Mouse (Mus musculus) forebrain, embryonic 16.5 days (tissue): ENCODE results near the gene Gcn1l1. TPM values are rescaled to one million over a fixed set of nuclear protein-coding genes. Genes with fewer than 3 reads are reported as not detected.

ENCODE experiments used
- ATAC-seq: fragments of 200-750 bp; cut with Nextera tagmentation; 2 replicates; pipeline ENCODE4 v1.8.0; 2017; ENCODE audit warnings: mild to moderate bottlenecking, moderate library complexity
- H3K27ac ChIP-seq: fragments of 300-500 bp; sonication (generic); 2 replicates; pipeline ENCODE4 v1.5.1; 2014; ENCODE audit warnings: low read length, control low read depth
- H3K27me3 ChIP-seq: fragments of 300-500 bp; sonication (generic); replicated peaks from 2 replicates; pipeline ENCODE4 v1.6.1; 2014; ENCODE audit warnings: low read length; ENCODE audit not compliant: control insufficient read depth, insufficient read depth
- H3K36me3 ChIP-seq: fragments of 300-500 bp; sonication (generic); 2 replicates; pipeline ENCODE4 v1.6.1; 2014; ENCODE audit not compliant: control insufficient read depth, insufficient read depth
- H3K4me1 ChIP-seq: fragments of 300-500 bp; sonication (generic); replicated peaks from 2 replicates; pipeline ENCODE4 v1.6.1; 2014; ENCODE audit warnings: low read length; ENCODE audit not compliant: control insufficient read depth, insufficient read depth
- H3K4me2 ChIP-seq: fragments of 300-500 bp; sonication (generic); 2 replicates; pipeline ENCODE4 v1.6.1; 2014; ENCODE audit warnings: mild to moderate bottlenecking, low read length, control low read depth
- H3K4me3 ChIP-seq: fragments of 300-500 bp; sonication (generic); replicated peaks from 2 replicates; pipeline ENCODE4 v1.5.1; 2014; ENCODE audit warnings: mild to moderate bottlenecking, low read length, control low read depth
- H3K9ac ChIP-seq: fragments of 300-500 bp; sonication (generic); replicated peaks from 2 replicates; pipeline ENCODE4 v1.6.1; 2014; ENCODE audit warnings: low read depth, low read length, control low read depth
- H3K9me3 ChIP-seq: fragments of 300-500 bp; sonication (generic); 2 replicates; pipeline ENCODE4 v1.6.1; 2016; ENCODE audit warnings: low read length; ENCODE audit not compliant: control insufficient read depth
- WGBS: fragments of 180-500 bp; shearing (Covaris S2); extraction: QIAGEN DNeasy Blood & Tissue Kit; methylation state at CpG from one replicate; pipeline ENCODE4 v1.1.7; 2014; 5-methylcytosine and 5-hydroxymethylcytosine counted together
- polyA plus RNA-seq: library from polyadenylated mRNA; unstranded; fragments of >200 nt; fragmentation: Nextera tagmentation; extraction: Ambion mirVana; gene quantifications from 2 replicates; pipeline ENCODE4 v1.2.1, GENCODE M21; 2015

The Gcn1l1 gene
- polyA plus RNA-seq, 1 experiment from 2014 or later = 53.6 TPM

- ATAC-seq = no peak
- WGBS = 91% methylated on average over 14 of the region's 14 CpGs
- H3K27ac ChIP-seq = no peak overlapping the region
- H3K4me2 ChIP-seq = no peak overlapping the region
- no peak overlapping the region for H3K4me3 ChIP-seq
- H3K9me3 ChIP-seq = peaks cover 3% of the 10 kb centered on the region; the same call in 1 of the 2 replicates
- H3K27me3 ChIP-seq = no peaks in the 10 kb centered on the region
- H3K36me3 ChIP-seq = peaks cover 75% of the 10 kb centered on the region
- no peaks in the 10 kb centered on the region for H3K4me1 ChIP-seq
- no peak overlapping the region for H3K9ac ChIP-seq
These were observed 15.4 kb downstream of the Gcn1l1 start for GRCm38 (mm10) chr5:115580229-115581001.

GRCm38 (mm10) chr5:115581662-115582061, 16.6 kb downstream of the Gcn1l1 start:
- H3K27me3 ChIP-seq = no peaks in the 10 kb centered on the region
- H3K4me2 ChIP-seq = no peak overlapping the region
- peaks cover 3% of the 10 kb centered on the region; the same call in 1 of the 2 replicates for H3K9me3 ChIP-seq
- 96% methylated on average over 9 of the region's 9 CpGs for WGBS
- peaks cover 65% of the 10 kb centered on the region for H3K36me3 ChIP-seq
- no peaks in the 10 kb centered on the region for H3K4me1 ChIP-seq
- no peak for ATAC-seq
- no peak overlapping the region for H3K9ac ChIP-seq
- no peak overlapping the region for H3K4me3 ChIP-seq
- no peak overlapping the region for H3K27ac ChIP-seq

GRCm38 (mm10) chr5:115585616-115586015, 20.6 kb downstream of the Gcn1l1 start:
- H3K9ac ChIP-seq = no peak overlapping the region
- 91% methylated on average over 12 of the region's 12 CpGs for WGBS

GRCm38 (mm10) chr5:115586166-115586565, 21.1 kb downstream of the Gcn1l1 start:
- 15% methylated on average over 15 of the region's 15 CpGs for WGBS
- no peak overlapping the region for H3K9ac ChIP-seq
- H3K4me2 ChIP-seq = no peak overlapping the region
- ATAC-seq = peak; percentile 71; the same call in 1 of the 2 replicates
- no peaks in the 10 kb centered on the region for H3K27me3 ChIP-seq
- peaks cover 3% of the 10 kb centered on the region; the same call in 1 of the 2 replicates for H3K9me3 ChIP-seq
- no peak overlapping the region for H3K4me3 ChIP-seq
- H3K4me1 ChIP-seq = no peaks in the 10 kb centered on the region
- H3K27ac ChIP-seq = no peak overlapping the region
- H3K36me3 ChIP-seq = peaks cover 49% of the 10 kb centered on the region

More at GRCm38 (mm10) chr5:115585616-115586015, 20.6 kb downstream of the Gcn1l1 start:
- Histone ChIP-seq H3K27ac (no peak overlapping the region), H3K27me3 (no peaks in the 10 kb centered on the region), H3K36me3 (peaks cover 54% of the 10 kb centered on the region), H3K9me3 (peaks cover 3% of the 10 kb centered on the region; the same call in 1 of the 2 replicates), H3K4me3 (no peak overlapping the region), H3K4me1 (no peaks in the 10 kb centered on the region), H3K4me2 (no peak overlapping the region)
- ATAC-seq = no peak

GRCm38 (mm10) chr5:115586780-115587179, 21.7 kb downstream of the Gcn1l1 start:
- Histone ChIP-seq H3K4me2 (no peak overlapping the region), H3K9me3 (peaks cover 3% of the 10 kb centered on the region; the same call in 1 of the 2 replicates), H3K4me3 (no peak overlapping the region), H3K36me3 (peaks cover 43% of the 10 kb centered on the region), H3K27me3 (no peaks in the 10 kb centered on the region), H3K4me1 (no peaks in the 10 kb centered on the region), H3K27ac (no peak overlapping the region), H3K9ac (no peak overlapping the region)
- ATAC-seq = no peak
- 88% methylated on average over 2 of the region's 2 CpGs for WGBS

GRCm38 (mm10) chr5:115591028-115591427, 26.0 kb downstream of the Gcn1l1 start:
- Histone ChIP-seq H3K4me1 (no peaks in the 10 kb centered on the region), H3K36me3 (peaks cover 38% of the 10 kb centered on the region), H3K9ac (no peak overlapping the region), H3K27ac (no peak overlapping the region), H3K27me3 (no peaks in the 10 kb centered on the region), H3K4me3 (no peak overlapping the region), H3K9me3 (no peaks in the 10 kb centered on the region), H3K4me2 (no peak overlapping the region)
- 89% methylated on average over 11 of the region's 11 CpGs for WGBS
- ATAC-seq = no peak

- no peak for ATAC-seq
- no peak overlapping the region for H3K4me2 ChIP-seq
- no peaks in the 10 kb centered on the region for H3K27me3 ChIP-seq
- WGBS = 96% methylated on average over 2 of the region's 2 CpGs
- peaks cover 38% of the 10 kb centered on the region for H3K36me3 ChIP-seq
- H3K9me3 ChIP-seq = no peaks in the 10 kb centered on the region
- H3K9ac ChIP-seq = no peak overlapping the region
- H3K4me3 ChIP-seq = no peak overlapping the region
- no peaks in the 10 kb centered on the region for H3K4me1 ChIP-seq
- no peak overlapping the region for H3K27ac ChIP-seq
These were observed 26.5 kb downstream of the Gcn1l1 start for GRCm38 (mm10) chr5:115591506-115591905.

GRCm38 (mm10) chr5:115603561-115603960, 38.5 kb downstream of the Gcn1l1 start:
- Histone ChIP-seq H3K9me3 (no peaks in the 10 kb centered on the region), H3K27ac (no peak overlapping the region), H3K9ac (no peak overlapping the region), H3K4me1 (no peaks in the 10 kb centered on the region), H3K4me3 (no peak overlapping the region), H3K4me2 (no peak overlapping the region), H3K36me3 (peaks cover 47% of the 10 kb centered on the region), H3K27me3 (no peaks in the 10 kb centered on the region)
- no peak for ATAC-seq
- 96% methylated on average over 6 of the region's 6 CpGs for WGBS

- H3K36me3 ChIP-seq = peaks cover 51% of the 10 kb centered on the region
- H3K9me3 ChIP-seq = no peaks in the 10 kb centered on the region
- H3K4me1 ChIP-seq = no peaks in the 10 kb centered on the region
- 90% methylated on average over 11 of the region's 11 CpGs for WGBS
- H3K27me3 ChIP-seq = no peaks in the 10 kb centered on the region
- H3K9ac ChIP-seq = no peak overlapping the region
- no peak overlapping the region for H3K4me2 ChIP-seq
- no peak overlapping the region for H3K4me3 ChIP-seq
- no peak for ATAC-seq
- H3K27ac ChIP-seq = no peak overlapping the region
These were observed 46.5 kb downstream of the Gcn1l1 start for GRCm38 (mm10) chr5:115611566-115611965.
